Mouse (Mus musculus) midbrain, postnatal 0 days (tissue): ENCODE measurements around the gene Rcan1. TPM values are rescaled to one million over a fixed set of nuclear protein-coding genes. Genes with fewer than 3 reads are reported as not detected.

Experiments
- ATAC-seq: fragments of 200-750 bp; cut with Nextera tagmentation; 2 replicates; pipeline ENCODE4 v1.8.0; 2017; ENCODE audit warnings: moderate number of reproducible peaks, mild to moderate bottlenecking, moderate TSS enrichment, moderate library complexity; ENCODE audit not compliant: low FRiP score
- DNase-seq: peaks from one replicate; pipeline ENCODE4 v3.0.0-alpha.2; 2015; ENCODE audit warnings: low spot score
- H3K27ac ChIP-seq: fragments of 300-500 bp; sonication (generic); 2 replicates; pipeline ENCODE4 v1.5.1; 2014; ENCODE audit warnings: low read depth, mild to moderate bottlenecking, low read length, mixed read lengths
- H3K27me3 ChIP-seq: fragments of 300-500 bp; sonication (generic); 2 replicates; pipeline ENCODE4 v1.6.1; 2014; ENCODE audit warnings: low read length, control low read depth, mixed read lengths; ENCODE audit not compliant: insufficient read depth
- H3K36me3 ChIP-seq: fragments of 300-500 bp; sonication (generic); 2 replicates; pipeline ENCODE4 v1.6.1; 2014; ENCODE audit warnings: low read length, control low read depth, mixed read lengths; ENCODE audit not compliant: insufficient read depth
- H3K4me1 ChIP-seq: fragments of 300-500 bp; sonication (generic); 2 replicates; pipeline ENCODE4 v1.6.1; 2014; ENCODE audit warnings: mild to moderate bottlenecking, control low read depth, antibody characterized with exemption, low read length, mixed read lengths; ENCODE audit not compliant: insufficient read depth
- H3K4me2 ChIP-seq: fragments of 300-500 bp; sonication (generic); 2 replicates; pipeline ENCODE4 v1.6.1; 2014; ENCODE audit warnings: low read depth, mild to moderate bottlenecking, low read length, mixed read lengths; ENCODE audit not compliant: poor library complexity, severe bottlenecking
- H3K4me3 ChIP-seq: fragments of 300-500 bp; sonication (generic); 2 replicates; pipeline ENCODE4 v1.5.1; 2014; ENCODE audit warnings: low read depth, mild to moderate bottlenecking, low read length, moderate library complexity
- H3K9ac ChIP-seq: fragments of 300-500 bp; sonication (generic); replicated peaks from 2 replicates; pipeline ENCODE4 v1.6.1; 2014; ENCODE audit warnings: mild to moderate bottlenecking, low read length, moderate library complexity, mixed read lengths; ENCODE audit not compliant: poor library complexity, severe bottlenecking
- H3K9me3 ChIP-seq: fragments of 300-500 bp; sonication (generic); 2 replicates; pipeline ENCODE4 v1.6.1; 2016; ENCODE audit warnings: low read length, control low read depth
- CTCF ChIP-seq: IDR thresholded peaks from 2 replicates; pipeline ENCODE4 v1.5.1; 2016; ENCODE audit warnings: antibody characterized with exemption, mild to moderate bottlenecking
- WGBS: fragments of 180-500 bp; shearing (Covaris S2); extraction: QIAGEN DNeasy Blood & Tissue Kit; methylation state at CpG from one replicate; pipeline ENCODE4 v1.1.7; 2014; 5-methylcytosine and 5-hydroxymethylcytosine counted together
- polyA plus RNA-seq: library from polyadenylated mRNA; unstranded; fragments of >200 nt; fragmentation: Nextera tagmentation; extraction: Ambion mirVana; gene quantifications from 2 replicates; pipeline ENCODE4 v1.2.1, GENCODE M21; 2015
- total RNA-seq: library from RNA; depleted of rRNA; stranded (reverse); fragments of >200 nt; gene quantifications from 2 replicates; pipeline ENCODE4 v1.2.3, GENCODE M21; 2014

The Rcan1 gene
- total and polyA plus RNA-seq, 2 experiments from 2014 or later = 68.6 to 91.3 TPM

GRCm38 (mm10) chr16:92385062-92385461 is 85.6 kb downstream of the Rcan1 start:
- Histone ChIP-seq H3K4me3 (no peak overlapping the region), H3K4me2 (no peak overlapping the region), H3K4me1 (peaks cover 4% of the 10 kb centered on the region; the same call in 1 of the 2 replicates), H3K9me3 (no peaks in the 10 kb centered on the region), H3K27ac (no peak overlapping the region), H3K9ac (no peak overlapping the region), H3K36me3 (no peaks in the 10 kb centered on the region), H3K27me3 (no peaks in the 10 kb centered on the region)
- peak; percentile 76 for TF ChIP-seq CTCF
- ATAC-seq (no peak), DNase-seq (peak; percentile 53)
- WGBS = 6% methylated on average over 2 of the region's 2 CpGs

GRCm38 (mm10) chr16:92383412-92383811 is 87.3 kb downstream of the Rcan1 start:
- H3K4me3 ChIP-seq = no peak overlapping the region
- DNase-seq (no peak), ATAC-seq (no peak)
- H3K4me1 ChIP-seq = 0 out of 2 replicates have a peak, but pooled peaks cover 4% of the 10 kb centered on the region
- no peak overlapping the region for H3K4me2 ChIP-seq
- no peak overlapping the region for H3K27ac ChIP-seq
- no peaks in the 10 kb centered on the region for H3K27me3 ChIP-seq
- H3K36me3 ChIP-seq = no peaks in the 10 kb centered on the region
- peak; percentile 29 for TF ChIP-seq CTCF
- H3K9ac ChIP-seq = no peak overlapping the region
- H3K9me3 ChIP-seq = no peaks in the 10 kb centered on the region

GRCm38 (mm10) chr16:92382508-92382907 is 88.2 kb downstream of the Rcan1 start:
- Histone ChIP-seq H3K4me3 (no peak overlapping the region), H3K4me2 (no peak overlapping the region), H3K9ac (no peak overlapping the region), H3K4me1 (0 out of 2 replicates have a peak, but pooled peaks cover 4% of the 10 kb centered on the region), H3K36me3 (no peaks in the 10 kb centered on the region), H3K9me3 (no peaks in the 10 kb centered on the region), H3K27ac (no peak overlapping the region), H3K27me3 (no peaks in the 10 kb centered on the region)
- ATAC-seq = peak; percentile 67
- TF ChIP-seq CTCF = no peak
- 33% methylated on average over 6 of the region's 6 CpGs for WGBS
- DNase-seq = peak; percentile 84

GRCm38 (mm10) chr16:92381092-92381491 is 89.6 kb downstream of the Rcan1 start:
- DNase-seq (no peak), ATAC-seq (no peak)
- WGBS = 83% methylated on average over 6 of the region's 6 CpGs
- H3K4me1 ChIP-seq = 0 out of 2 replicates have a peak, but pooled peaks cover 4% of the 10 kb centered on the region
- no peak overlapping the region for H3K4me2 ChIP-seq
- TF ChIP-seq CTCF = no peak
- no peak overlapping the region for H3K9ac ChIP-seq
- H3K9me3 ChIP-seq = no peaks in the 10 kb centered on the region
- no peak overlapping the region for H3K4me3 ChIP-seq
- no peak overlapping the region for H3K27ac ChIP-seq
- H3K36me3 ChIP-seq = no peaks in the 10 kb centered on the region
- no peaks in the 10 kb centered on the region for H3K27me3 ChIP-seq

GRCm38 (mm10) chr16:92376976-92377375 is 93.7 kb downstream of the Rcan1 start:
- H3K36me3 ChIP-seq = no peaks in the 10 kb centered on the region
- no peak overlapping the region for H3K9ac ChIP-seq
- H3K4me3 ChIP-seq = no peak overlapping the region
- no peaks in the 10 kb centered on the region for H3K9me3 ChIP-seq
- ATAC-seq = no peak
- no peak overlapping the region for H3K4me2 ChIP-seq
- no peak for DNase-seq
- TF ChIP-seq CTCF = no peak
- WGBS = 91% methylated on average over 6 of the region's 6 CpGs
- no peaks in the 10 kb centered on the region for H3K4me1 ChIP-seq
- H3K27me3 ChIP-seq = no peaks in the 10 kb centered on the region
- no peak overlapping the region for H3K27ac ChIP-seq

GRCm38 (mm10) chr16:92371623-92372022 is 99.0 kb downstream of the Rcan1 start:
- WGBS = 46% methylated on average over 5 of the region's 5 CpGs
- no peak for TF ChIP-seq CTCF
- no peak for ATAC-seq
- Histone ChIP-seq H3K4me3 (no peak overlapping the region), H3K36me3 (no peaks in the 10 kb centered on the region), H3K27me3 (no peaks in the 10 kb centered on the region), H3K27ac (no peak overlapping the region), H3K4me1 (no peaks in the 10 kb centered on the region), H3K4me2 (no peak overlapping the region), H3K9ac (no peak overlapping the region), H3K9me3 (no peaks in the 10 kb centered on the region)
- no peak for DNase-seq
